Mouse (Mus musculus): Measurements from ENCODE around the gene Lars2.
"Not testable (repeated sequence)": the region's sequence is repeated elsewhere in the genome, so short reads cannot be mapped to it uniquely, and the experiment has no call there.

Lars2 gene

DNA sequence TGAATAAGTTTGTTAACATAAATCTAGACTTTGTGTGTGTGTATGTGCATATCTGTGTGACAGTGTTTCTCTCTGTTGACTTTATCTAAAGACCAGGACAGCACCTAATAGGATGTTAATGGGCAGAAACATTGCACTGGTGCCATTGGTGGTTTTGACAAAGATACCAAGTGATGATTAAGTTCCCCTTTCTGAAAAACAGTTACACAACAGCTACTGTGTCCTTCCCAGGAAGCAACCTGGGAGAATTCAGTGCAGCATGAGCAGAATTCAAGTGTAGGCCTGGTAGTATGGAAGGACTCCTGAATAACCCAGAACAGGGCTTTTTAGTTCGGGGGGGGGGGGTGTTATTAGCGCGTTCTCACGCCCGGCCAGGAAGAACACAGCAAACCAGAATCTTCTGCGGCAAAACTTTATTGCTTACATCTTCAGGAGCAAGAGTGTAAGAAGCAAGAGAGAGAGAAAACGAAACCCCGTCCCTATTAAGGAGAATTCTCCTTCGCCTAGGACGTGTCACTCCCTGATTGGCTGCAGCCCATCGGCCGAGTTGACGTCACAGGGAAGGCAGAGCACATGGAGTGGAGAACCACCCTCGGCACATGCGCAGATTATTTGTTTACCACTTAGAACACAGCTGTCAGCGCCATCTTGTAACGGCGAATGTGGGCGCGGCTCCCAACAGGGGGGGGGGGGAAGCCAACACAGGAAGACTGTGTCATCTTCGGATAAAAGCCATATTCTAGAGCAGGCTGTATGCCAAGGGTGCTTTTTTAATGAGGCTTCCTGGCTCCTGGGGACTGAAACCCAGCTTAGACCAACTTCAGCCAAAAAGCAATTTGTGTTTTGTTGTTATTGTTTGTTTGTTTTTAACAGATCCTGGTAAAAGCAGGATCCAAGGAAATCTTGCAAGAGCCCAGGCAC lies 21.6 kb downstream of the Lars2 start:
- DNase-seq (ENCODE audit: extremely low read depth, insufficient read length, low spot score): not testable (repeated sequence)

DNA sequence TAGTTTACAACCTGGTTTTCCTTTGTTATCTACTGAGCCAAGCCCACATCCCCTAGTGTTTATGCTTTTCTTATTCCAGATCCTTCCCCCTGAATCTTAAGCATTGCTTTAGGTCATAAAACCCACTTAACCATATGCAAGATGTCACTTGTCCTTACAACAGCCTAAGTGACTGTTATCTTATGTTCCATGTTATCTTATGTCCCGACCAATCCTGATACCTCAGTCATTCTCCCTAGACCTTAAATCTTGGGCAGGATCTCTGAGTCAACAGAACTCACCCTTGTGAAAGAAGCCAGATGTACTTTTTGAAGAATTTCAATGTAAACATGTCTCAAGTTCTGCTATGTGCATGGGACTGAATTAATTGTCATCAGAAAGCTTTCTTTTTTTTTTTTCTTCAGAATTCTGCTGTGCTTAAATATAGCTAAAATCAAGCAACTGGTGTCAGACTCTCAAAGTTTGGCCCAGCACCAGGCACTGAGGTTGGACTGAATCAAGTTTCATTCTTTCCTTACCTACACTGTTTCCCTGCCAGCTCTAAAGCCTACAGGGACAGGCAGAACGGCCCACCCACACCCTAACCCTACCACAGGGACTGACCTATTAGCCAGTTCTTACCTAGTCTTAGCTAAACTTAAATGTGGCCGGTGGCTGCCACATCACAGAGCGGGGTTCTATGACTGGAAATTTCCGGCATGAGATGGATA lies 24.6 kb downstream of the Lars2 start:
- DNase-seq (ENCODE audit: extremely low read depth, insufficient read length, low spot score): no peak

GRCm38 (mm10) chr9:123394856-123395255 lies 28.1 kb downstream of the Lars2 start:
- no peak for DNase-seq (ENCODE audit: extremely low read depth, insufficient read length, low spot score)

DNA sequence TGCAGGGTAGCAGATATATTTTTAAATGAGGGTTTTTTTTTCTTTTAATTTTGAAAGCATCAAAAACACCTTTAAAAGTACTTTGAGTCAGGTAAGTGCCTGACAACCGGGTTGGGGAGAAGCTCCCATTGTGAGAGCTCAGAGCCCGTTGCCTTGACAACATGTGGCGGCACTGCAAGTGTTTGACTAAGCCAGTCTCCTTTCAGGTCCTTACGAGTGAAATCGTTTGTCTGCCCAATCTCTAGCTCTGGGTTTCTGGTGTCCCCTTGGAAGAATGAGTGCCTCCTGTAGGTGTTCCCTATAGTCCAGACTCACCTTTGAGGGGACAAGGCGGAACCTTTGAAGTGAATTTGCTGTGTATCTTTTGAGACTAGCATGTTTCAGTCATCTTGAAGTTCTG lies 31.0 kb downstream of the Lars2 start:
- DNase-seq (ENCODE audit: extremely low read depth, insufficient read length, low spot score): no peak

- DNase-seq (ENCODE audit: extremely low read depth, insufficient read length, low spot score): no peak
These were observed 35.5 kb downstream of the Lars2 start for GRCm38 (mm10) chr9:123402215-123402614.

DNA sequence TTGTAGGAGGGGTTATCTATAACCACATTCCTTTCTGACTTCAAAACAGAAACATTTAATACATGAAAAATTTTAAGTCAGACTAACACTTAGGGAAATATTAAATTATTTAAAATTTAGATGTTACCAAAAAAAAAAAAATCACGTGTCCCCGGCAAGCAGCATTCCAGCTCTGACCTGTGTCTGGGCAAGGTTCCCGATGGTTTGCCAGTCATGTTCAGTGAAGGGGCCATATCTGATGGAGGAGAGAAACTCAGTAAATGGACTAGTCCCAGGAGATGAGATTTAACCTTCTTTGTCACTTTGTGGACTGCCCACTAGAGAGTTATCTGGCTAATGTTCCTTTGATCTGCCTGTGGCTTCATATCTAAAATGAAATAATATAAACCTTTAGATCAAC lies 36.3 kb downstream of the Lars2 start:
- DNase-seq (ENCODE audit: extremely low read depth, insufficient read length, low spot score): no peak

GRCm38 (mm10) chr9:123405231-123405630 lies 38.5 kb downstream of the Lars2 start:
- no peak for DNase-seq (ENCODE audit: extremely low read depth, insufficient read length, low spot score)

- DNase-seq (ENCODE audit: extremely low read depth, insufficient read length, low spot score): peak; percentile 35
These were observed 42.0 kb downstream of the Lars2 start for GRCm38 (mm10) chr9:123408771-123409170.

GRCm38 (mm10) chr9:123429863-123430262 lies 63.1 kb downstream of the Lars2 start:
- no peak for DNase-seq (ENCODE audit: extremely low read depth, insufficient read length, low spot score)

- no peak for DNase-seq (ENCODE audit: extremely low read depth, insufficient read length, low spot score)
These were observed 64.2 kb downstream of the Lars2 start for GRCm38 (mm10) chr9:123430973-123431372.

DNA sequence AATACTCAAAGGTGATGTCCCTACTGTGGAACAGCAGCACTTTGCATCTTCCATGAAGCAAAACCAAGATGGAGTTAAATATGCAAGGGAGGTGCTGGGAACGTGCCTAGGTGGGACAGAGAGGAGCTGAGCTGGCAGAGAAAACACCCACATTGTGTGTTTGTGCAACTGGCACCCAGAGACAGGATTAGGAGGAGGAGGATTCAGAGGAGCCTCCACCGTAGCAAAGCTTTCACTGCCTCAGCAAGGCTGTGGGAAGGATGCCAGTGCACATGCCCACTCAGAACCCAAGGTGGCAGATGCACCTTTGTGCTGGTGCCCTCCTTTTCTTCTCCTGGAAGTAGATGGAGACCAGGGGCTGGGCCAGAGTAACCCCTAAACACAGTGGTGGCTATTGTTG lies 71.5 kb downstream of the Lars2 start:
- no peak for DNase-seq (ENCODE audit: extremely low read depth, insufficient read length, low spot score)

- no peak for DNase-seq (ENCODE audit: extremely low read depth, insufficient read length, low spot score)
These were observed 73.7 kb downstream of the Lars2 start for GRCm38 (mm10) chr9:123440230-123441058.

- DNase-seq (ENCODE audit: extremely low read depth, insufficient read length, low spot score): not testable (repeated sequence)
These were observed 80.4 kb downstream of the Lars2 start for GRCm38 (mm10) chr9:123447101-123447500.

DNA sequence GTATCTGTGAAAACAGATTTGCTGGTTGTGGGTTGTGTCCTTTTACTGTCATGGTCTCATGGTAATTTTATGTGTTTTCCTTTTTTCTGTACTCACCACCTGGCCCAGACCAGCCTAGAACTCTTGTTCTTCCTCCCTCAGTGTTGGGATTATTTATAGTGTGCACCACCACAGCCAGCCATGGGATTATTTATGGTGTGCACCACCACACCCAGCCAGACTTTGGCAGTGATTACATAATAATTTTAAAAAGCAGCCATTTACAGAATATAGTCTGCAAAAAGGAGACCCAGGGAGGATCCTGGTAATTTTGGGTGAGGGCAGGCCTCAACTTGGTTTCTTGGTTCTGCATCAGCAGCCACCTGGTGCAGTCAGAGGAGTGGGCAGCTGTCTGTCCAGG lies 81.9 kb downstream of the Lars2 start:
- DNase-seq (ENCODE audit: extremely low read depth, insufficient read length, low spot score): no peak

DNA sequence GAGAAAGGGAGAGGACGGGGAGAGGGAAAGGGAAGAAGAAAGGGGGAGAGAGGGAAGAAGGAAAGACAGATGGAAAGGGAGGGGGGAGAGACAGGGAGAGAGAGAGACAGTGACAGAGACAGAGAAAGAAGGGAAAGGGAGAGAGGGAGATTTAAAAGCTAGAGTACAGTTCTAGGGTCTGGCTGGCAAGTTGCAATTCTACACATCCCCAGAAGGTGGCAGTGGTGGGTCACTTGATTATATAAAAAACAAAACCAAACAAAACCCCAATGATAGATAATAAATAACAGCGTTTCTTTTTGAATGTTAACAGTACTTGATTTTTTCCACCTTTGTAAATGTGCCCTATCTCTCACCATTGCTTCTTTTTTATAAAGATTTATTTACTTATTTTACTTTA lies 83.4 kb downstream of the Lars2 start:
- no peak for DNase-seq (ENCODE audit: extremely low read depth, insufficient read length, low spot score)

- DNase-seq (ENCODE audit: extremely low read depth, insufficient read length, low spot score): no peak
These were observed 85.0 kb downstream of the Lars2 start for GRCm38 (mm10) chr9:123451772-123452171.

DNA sequence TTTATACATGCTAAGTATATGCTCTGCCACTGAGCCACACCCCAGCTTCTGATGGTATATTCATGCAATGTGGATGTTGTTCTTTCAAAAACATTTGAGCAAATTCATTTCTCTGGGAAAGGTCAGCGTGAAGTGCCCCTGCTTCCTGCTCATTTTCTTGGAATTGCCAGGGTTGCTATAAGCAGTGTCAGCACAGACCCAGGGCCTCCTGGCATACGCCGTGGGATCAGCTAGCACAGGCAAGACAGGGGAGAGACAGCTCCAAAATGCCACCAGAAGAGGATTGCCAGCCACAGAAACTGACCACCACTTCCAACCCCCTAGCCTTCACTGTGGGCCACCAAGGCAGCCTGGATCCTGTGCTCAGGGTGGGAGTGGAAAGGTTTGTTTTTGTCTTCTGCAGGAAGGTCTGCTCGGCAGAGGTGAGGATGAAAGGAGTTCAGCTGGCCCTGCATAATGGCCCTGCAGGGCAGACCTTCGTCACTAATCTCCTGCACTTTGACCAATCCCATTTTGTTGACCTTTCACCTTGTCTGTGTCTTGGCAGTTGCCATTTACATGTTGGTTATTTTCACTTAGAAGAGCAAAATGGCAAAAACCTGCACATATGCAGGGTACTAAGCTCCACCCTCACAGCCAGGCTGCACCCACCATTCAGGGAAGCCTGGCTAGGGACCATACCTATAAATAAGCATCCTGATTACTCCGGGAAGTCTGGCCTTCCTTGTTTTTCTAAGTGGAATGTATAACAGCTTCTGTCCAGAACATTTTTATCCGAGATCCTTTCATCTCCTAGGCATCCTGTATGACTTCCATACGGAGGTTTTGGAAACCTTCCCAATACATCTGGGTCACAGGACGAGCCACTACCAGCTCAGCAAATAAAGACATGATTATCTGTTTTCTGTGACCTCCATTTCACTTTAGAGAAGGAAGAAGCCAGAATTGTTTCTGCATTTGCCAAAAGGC lies 90.2 kb downstream of the Lars2 start:
- DNase-seq (ENCODE audit: extremely low read depth, insufficient read length, low spot score): no peak

GRCm38 (mm10) chr9:123457603-123458002 lies 90.9 kb downstream of the Lars2 start:
- no peak for DNase-seq (ENCODE audit: extremely low read depth, insufficient read length, low spot score)

DNA sequence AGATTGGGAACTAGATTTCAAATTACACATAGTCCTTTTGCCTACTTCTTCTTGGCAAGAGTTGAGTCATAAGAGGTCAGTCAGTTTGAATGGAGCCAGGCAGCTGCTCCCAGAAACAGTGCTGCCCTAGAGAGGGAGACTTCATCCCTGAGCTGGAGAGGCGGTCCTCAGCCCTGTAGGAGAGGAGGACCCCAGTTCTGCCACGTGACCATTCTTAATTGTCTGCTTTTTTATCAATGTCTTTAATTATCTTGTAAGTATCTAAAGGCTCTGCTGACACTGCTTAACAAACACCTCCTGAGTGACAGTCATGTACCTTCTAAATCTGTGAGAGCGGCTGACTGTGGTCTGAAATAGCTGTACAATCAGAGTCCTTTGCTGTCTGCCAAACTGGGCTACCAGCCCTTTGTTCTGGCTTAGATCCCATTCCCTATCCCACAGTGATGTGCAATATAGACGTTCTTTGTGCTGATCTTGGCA lies 100.5 kb downstream of the Lars2 start:
- no peak for DNase-seq (ENCODE audit: extremely low read depth, insufficient read length, low spot score)
